Mouse (Mus musculus): ENCODE measurements at regions not wholly inside any gene's neighbourhood (a gene's known extent, or its start where the extent isn't known, plus 50 kb on each side); places are given as distances from the start of the nearest gene placed in this dataset.

DNA sequence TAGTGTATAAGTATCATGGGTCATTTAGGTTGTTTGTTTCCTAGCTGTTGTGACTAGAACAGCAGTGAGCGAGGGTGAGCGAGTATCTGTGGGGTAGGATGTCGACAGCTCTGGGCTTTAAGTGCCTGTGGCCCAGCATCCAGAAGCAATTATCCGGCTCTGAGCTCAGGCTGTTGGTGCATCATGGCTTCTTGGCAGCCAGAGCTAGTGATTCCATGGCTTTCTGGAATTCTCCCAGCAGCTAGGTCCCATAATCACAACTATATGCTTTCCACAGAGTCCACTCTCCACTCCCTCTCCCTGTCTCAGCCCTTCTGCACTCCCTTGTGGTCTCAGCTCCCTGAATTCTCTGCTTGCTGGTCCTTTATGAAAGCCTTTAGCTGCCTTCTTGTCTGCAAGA lies 271.2 kb upstream of the Eif4g2 start:
- TF ChIP-seq CTCF (IDR thresholded peaks at IDR 0.05; ENCODE audit: insufficient read depth, low read length) (no peak), POLR2A (IDR thresholded peaks at IDR 0.05; ENCODE audit: borderline replicate concordance, extremely low read depth, low read depth, low read length) (no peak)
- DNase-seq, result no peak
- H3K4me1 ChIP-seq (ENCODE audit: control insufficient read depth, insufficient read depth, low read length), result no peaks in the 10 kb centered on the region
- WGBS, result 90% methylated on average over 4 of the region's 4 CpGs
- H3K4me3 ChIP-seq (replicated peaks; ENCODE audit: extremely low read depth, low read depth, low read length), result no peak overlapping the region

DNA sequence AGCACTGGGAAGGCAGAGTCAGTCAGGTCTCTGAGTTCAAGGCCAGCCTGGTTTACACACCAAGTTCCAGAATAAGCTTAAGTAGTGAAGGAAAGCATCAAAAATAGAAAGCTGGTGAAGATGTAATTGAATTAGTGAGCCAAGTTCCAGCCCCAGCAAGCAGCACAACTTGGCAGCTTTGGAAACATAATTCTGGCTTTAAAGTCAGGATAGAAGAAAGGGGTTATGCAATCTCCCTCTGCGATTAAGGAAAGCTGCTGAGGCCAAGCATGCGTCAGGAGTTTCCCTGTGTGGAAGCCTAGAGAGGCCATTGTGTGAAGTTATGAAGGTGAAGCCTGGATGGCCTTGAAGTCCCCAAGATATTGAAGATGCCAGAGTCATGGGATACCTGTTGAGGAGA lies 269.3 kb upstream of the Eif4g2 start:
- H3K4me3 ChIP-seq (replicated peaks; ENCODE audit: extremely low read depth, low read depth, low read length), result no peak overlapping the region
- DNase-seq, result no peak
- TF ChIP-seq CTCF (IDR thresholded peaks at IDR 0.05; ENCODE audit: insufficient read depth, low read length) (no peak), POLR2A (IDR thresholded peaks at IDR 0.05; ENCODE audit: borderline replicate concordance, extremely low read depth, low read depth, low read length) (no peak)
- WGBS, result 66% methylated on average over 2 of the region's 2 CpGs
- H3K4me1 ChIP-seq (ENCODE audit: control insufficient read depth, insufficient read depth, low read length), result no peaks in the 10 kb centered on the region

DNA sequence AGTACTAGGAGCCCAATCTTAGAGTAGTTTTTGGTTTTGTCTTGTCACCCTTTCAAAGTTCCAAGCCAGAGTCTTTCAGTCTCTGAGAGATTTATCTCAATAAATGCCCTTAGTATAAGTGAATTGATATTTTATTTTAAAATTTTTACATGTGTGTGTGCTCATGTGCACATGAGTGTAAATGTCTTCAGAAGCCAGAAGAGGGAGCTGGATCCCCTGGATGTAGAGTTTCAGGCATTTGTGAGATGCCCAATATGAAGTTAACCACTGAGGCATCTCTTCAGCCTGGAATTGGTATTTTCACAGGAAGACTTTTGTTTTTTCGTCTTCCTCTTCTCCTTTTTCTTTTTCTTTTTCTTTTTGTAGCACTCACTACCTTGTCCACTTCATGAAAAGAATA lies 262.3 kb upstream of the Eif4g2 start:
- WGBS, result 70% methylated on average over 1 of the region's 1 CpGs

GRCm38 (mm10) chr7:111337053-111337452 lies 254.2 kb upstream of the Eif4g2 start:
- Histone ChIP-seq H3K4me3 (replicated peaks; ENCODE audit: extremely low read depth, low read depth, low read length) (no peak overlapping the region), H3K4me1 (ENCODE audit: control insufficient read depth, insufficient read depth, low read length) (no peaks in the 10 kb centered on the region)
- TF ChIP-seq CTCF (IDR thresholded peaks at IDR 0.05; ENCODE audit: insufficient read depth, low read length), result no peak
- no peak for TF ChIP-seq POLR2A (IDR thresholded peaks at IDR 0.05; ENCODE audit: borderline replicate concordance, extremely low read depth, low read depth, low read length)
- no peak for DNase-seq
- 65% methylated on average over 3 of the region's 3 CpGs for WGBS

More for the DNA sequence above, 262.3 kb upstream of the Eif4g2 start:
- no peak overlapping the region for H3K4me3 ChIP-seq (replicated peaks; ENCODE audit: extremely low read depth, low read depth, low read length)
- TF ChIP-seq CTCF (IDR thresholded peaks at IDR 0.05; ENCODE audit: insufficient read depth, low read length), result no peak
- TF ChIP-seq POLR2A (IDR thresholded peaks at IDR 0.05; ENCODE audit: borderline replicate concordance, extremely low read depth, low read depth, low read length), result no peak
- DNase-seq, result no peak
- no peaks in the 10 kb centered on the region for H3K4me1 ChIP-seq (ENCODE audit: control insufficient read depth, insufficient read depth, low read length)

- H3K4me1 ChIP-seq (ENCODE audit: control insufficient read depth, insufficient read depth, low read length), result no peaks in the 10 kb centered on the region
- WGBS, result 66% methylated on average over 6 of the region's 6 CpGs
- no peak for DNase-seq
- TF ChIP-seq POLR2A (IDR thresholded peaks at IDR 0.05; ENCODE audit: borderline replicate concordance, extremely low read depth, low read depth, low read length) (no peak), CTCF (IDR thresholded peaks at IDR 0.05; ENCODE audit: insufficient read depth, low read length) (no peak)
- no peak overlapping the region for H3K4me3 ChIP-seq (replicated peaks; ENCODE audit: extremely low read depth, low read depth, low read length)
Observed at GRCm38 (mm10) chr7:111322901-111323300, 240.1 kb upstream of the Eif4g2 start.

- Histone ChIP-seq H3K4me1 (ENCODE audit: control insufficient read depth, insufficient read depth, low read length) (no peaks in the 10 kb centered on the region), H3K4me3 (replicated peaks; ENCODE audit: extremely low read depth, low read depth, low read length) (no peak overlapping the region)
- DNase-seq, result no peak
- no peak for TF ChIP-seq POLR2A (IDR thresholded peaks at IDR 0.05; ENCODE audit: borderline replicate concordance, extremely low read depth, low read depth, low read length)
- TF ChIP-seq CTCF (IDR thresholded peaks at IDR 0.05; ENCODE audit: insufficient read depth, low read length), result no peak
- WGBS, result 84% methylated on average over 1 of the region's 1 CpGs
Observed at GRCm38 (mm10) chr7:111319917-111320316, 237.1 kb upstream of the Eif4g2 start.

DNA sequence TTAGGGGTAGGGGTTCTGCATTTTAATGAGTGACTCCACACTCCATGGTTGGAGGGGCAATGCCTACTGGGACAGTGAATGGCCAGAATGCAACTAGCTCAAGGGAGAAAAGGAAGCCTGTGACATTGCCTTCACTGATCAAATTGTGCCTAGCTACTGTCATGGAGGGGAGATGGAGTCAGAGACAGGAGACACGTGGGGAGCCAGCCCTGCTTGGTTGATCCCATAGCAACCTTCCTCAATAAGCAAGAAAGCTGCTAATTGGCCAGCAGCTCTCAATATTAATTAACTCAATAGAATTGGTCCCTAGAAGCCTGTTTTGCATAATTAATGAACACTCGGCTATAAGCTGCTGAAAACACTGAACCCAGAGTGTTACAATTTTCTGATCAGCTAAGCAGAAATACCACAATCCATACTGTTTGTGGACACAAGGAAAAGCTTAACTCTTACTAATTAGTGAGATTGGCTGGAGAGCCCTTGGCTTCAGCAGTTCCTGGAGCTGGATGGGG lies 233.7 kb upstream of the Eif4g2 start:
- DNase-seq, result no peak
- Histone ChIP-seq H3K4me3 (replicated peaks; ENCODE audit: extremely low read depth, low read depth, low read length) (no peak overlapping the region), H3K4me1 (ENCODE audit: control insufficient read depth, insufficient read depth, low read length) (no peaks in the 10 kb centered on the region)
- TF ChIP-seq CTCF (IDR thresholded peaks at IDR 0.05; ENCODE audit: insufficient read depth, low read length) (no peak), POLR2A (IDR thresholded peaks at IDR 0.05; ENCODE audit: borderline replicate concordance, extremely low read depth, low read depth, low read length) (no peak)
- 80% methylated on average over 2 of the region's 2 CpGs for WGBS

DNA sequence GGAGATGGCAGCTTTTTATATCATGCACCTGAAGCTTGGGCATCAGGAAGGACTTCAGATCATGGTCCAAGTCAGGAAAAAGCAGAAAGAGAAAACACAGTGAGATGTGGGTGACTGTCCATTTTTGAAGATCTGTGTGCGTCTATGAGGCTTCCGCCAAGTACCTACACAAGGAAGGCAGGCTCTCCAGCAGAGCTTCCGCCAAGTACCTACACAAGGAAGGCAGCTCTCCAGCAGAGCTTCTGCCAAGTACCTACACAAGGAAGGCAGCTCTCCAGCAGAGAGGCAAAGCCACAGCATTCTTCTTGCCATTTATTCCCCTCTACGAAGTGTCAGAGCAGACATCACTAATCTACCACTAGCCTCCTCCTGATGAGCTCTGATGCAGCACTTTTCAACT lies 231.1 kb upstream of the Eif4g2 start:
- Histone ChIP-seq H3K4me1 (ENCODE audit: control insufficient read depth, insufficient read depth, low read length) (no peaks in the 10 kb centered on the region), H3K4me3 (replicated peaks; ENCODE audit: extremely low read depth, low read depth, low read length) (no peak overlapping the region)
- WGBS, result 87% methylated on average over 4 of the region's 4 CpGs
- no peak for TF ChIP-seq POLR2A (IDR thresholded peaks at IDR 0.05; ENCODE audit: borderline replicate concordance, extremely low read depth, low read depth, low read length)
- TF ChIP-seq CTCF (IDR thresholded peaks at IDR 0.05; ENCODE audit: insufficient read depth, low read length), result no peak
- DNase-seq, result no peak

- DNase-seq, result no peak
- Histone ChIP-seq H3K4me3 (replicated peaks; ENCODE audit: extremely low read depth, low read depth, low read length) (no peak overlapping the region), H3K4me1 (ENCODE audit: control insufficient read depth, insufficient read depth, low read length) (no peaks in the 10 kb centered on the region; the same call in 1 of the 2 replicates)
- TF ChIP-seq CTCF (IDR thresholded peaks at IDR 0.05; ENCODE audit: insufficient read depth, low read length) (no peak), POLR2A (IDR thresholded peaks at IDR 0.05; ENCODE audit: borderline replicate concordance, extremely low read depth, low read depth, low read length) (no peak)
Observed at GRCm38 (mm10) chr7:111305196-111305595, 222.4 kb upstream of the Eif4g2 start.

- Histone ChIP-seq H3K4me3 (replicated peaks; ENCODE audit: extremely low read depth, low read depth, low read length) (no peak overlapping the region), H3K4me1 (ENCODE audit: control insufficient read depth, insufficient read depth, low read length) (no peaks in the 10 kb centered on the region; the same call in 1 of the 2 replicates)
- WGBS, result 80% methylated on average over 16 of the region's 16 CpGs
- TF ChIP-seq POLR2A (IDR thresholded peaks at IDR 0.05; ENCODE audit: borderline replicate concordance, extremely low read depth, low read depth, low read length), result no peak
- TF ChIP-seq CTCF (IDR thresholded peaks at IDR 0.05; ENCODE audit: insufficient read depth, low read length), result no peak
- no peak for DNase-seq
Observed at GRCm38 (mm10) chr7:111301791-111302488, 219.1 kb upstream of the Eif4g2 start.
